In genomic region chr7:67307078-67307477, GRCm38 (mm10) we compare ENCODE assay signal across 22 mouse cellular contexts.
DNase-seq lines count a peak whose midpoint lies in the region; ATAC-seq and TF ChIP-seq lines count a peak whose summit lies in the region.
"Had no signal": no experiment of that assay in that cellular context is flagged by ENCODE, and none has a peak within 500 bp of the region (broad histone marks: within the 10 kb centered on the region; RNA-seq: fewer than 3 reads in every experiment).

No protein-coding gene starts in this region.

- peak; percentile 16 for DNase-seq in 416B (ENCODE audit: low read depth)
- no peak for DNase-seq in urinary bladder, postnatal 36 days (ENCODE audit: low spot score in 2 of 2)
- DNase-seq in cerebellum, postnatal 14 days, result no peak
- DNase-seq: adrenal gland, adult 8-10 months; adrenal gland, postnatal 14 days; adrenal gland, postnatal 36 days; B cell, adult 2 months; cerebellum, adult 18-20 months; cerebellum, adult 8-10 months; cerebellum, adult 9-11 months; cerebellum, postnatal 25 days; forebrain, postnatal 0 days had no signal

- H3K4me2 ChIP-seq in myocyte (ENCODE audit: low read depth), result no peak overlapping the region
- H3K4me2 ChIP-seq: embryonic facial prominence, embryonic 12.5 days; forebrain, embryonic 13.5 days; forebrain, embryonic 15.5 days had no signal

- H3K27me3 ChIP-seq in myocyte (ENCODE audit: control insufficient read depth, insufficient read depth, insufficient read length), result no peaks in the 10 kb centered on the region
- H3K27me3 ChIP-seq: CH12.LX; embryonic facial prominence, embryonic 12.5 days; forebrain, embryonic 13.5 days; forebrain, embryonic 15.5 days; Patski had no signal

- H3ac ChIP-seq in myocyte (ENCODE audit: control insufficient read depth, insufficient read length), result no peak overlapping the region

- H3K4me3 ChIP-seq in myocyte, result no peak overlapping the region
- H3K4me3 ChIP-seq: embryonic facial prominence, embryonic 10.5 days; embryonic facial prominence, embryonic 12.5 days; forebrain, embryonic 13.5 days; forebrain, embryonic 15.5 days had no signal

- ATAC-seq in granulocyte monocyte progenitor cell, adult 5-6 weeks (replicated peaks; ENCODE audit: poor library complexity, severe bottlenecking), result peak; percentile 68
- ATAC-seq: activated CD4-positive, CD25-positive, alpha-beta regulatory T cell, adult 4 months; CD4-positive, CD25-positive, alpha-beta regulatory T cell, adult 4 months; forebrain, embryonic 13.5 days; forebrain, embryonic 15.5 days; forebrain, postnatal 0 days; Patski had no signal

- no peak for TF ChIP-seq POLR2A in myocyte (IDR thresholded peaks at IDR 0.05; ENCODE audit: insufficient read length, low read depth)

- H3K36me3 ChIP-seq in myocyte (ENCODE audit: control insufficient read depth, insufficient read depth), result peaks cover 22% of the 10 kb centered on the region
- H3K36me3 ChIP-seq: embryonic facial prominence, embryonic 12.5 days; forebrain, embryonic 15.5 days had no signal

- H3K79me2 ChIP-seq in myocyte (ENCODE audit: control insufficient read depth, insufficient read depth), result peaks cover 78% of the 10 kb centered on the region

TF ChIP-seq in myocyte, 11 proteins besides CTCF, POLR2A, EP300 and RAD21:
- TF ChIP-seq MYOG (IDR thresholded peaks at IDR 0.05; ENCODE audit: control insufficient read depth in 1 of 3, insufficient read depth in 1 of 3, insufficient read length in 2 of 3, low read depth in 2 of 3) (no peak), CEBPB (IDR thresholded peaks at IDR 0.05; ENCODE audit: insufficient read depth, poor library complexity, severe bottlenecking) (peak; percentile 52; the same call in 1 of the 2 replicates)
